Mouse (Mus musculus): ENCODE measurements at regions not wholly inside any gene's neighbourhood (a gene's known extent, or its start where the extent isn't known, plus 50 kb on each side); places are given as distances from the start of the nearest gene placed in this dataset.

DNA sequence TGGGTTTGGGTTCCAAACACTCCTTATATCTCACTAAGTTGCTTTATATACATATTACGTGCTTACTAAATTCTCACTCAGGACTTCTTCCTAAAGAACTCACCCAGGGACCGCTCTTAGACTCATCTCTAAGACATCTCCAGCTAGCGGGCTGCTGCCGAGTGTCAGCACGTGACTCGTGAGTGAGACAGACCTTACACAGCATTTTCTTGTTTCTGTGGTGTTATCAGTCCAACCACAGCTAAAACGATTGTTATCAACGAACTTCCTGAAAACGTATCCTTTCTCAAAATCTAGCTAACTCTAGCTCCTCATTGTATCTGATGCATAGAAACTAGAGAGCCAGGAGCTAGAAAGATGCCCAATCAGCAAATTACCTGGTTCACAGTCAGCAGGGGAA is 168.7 kb upstream of the Mon1b start:
- DNase-seq (ENCODE audit: low read depth, low spot score), result no peak

DNA sequence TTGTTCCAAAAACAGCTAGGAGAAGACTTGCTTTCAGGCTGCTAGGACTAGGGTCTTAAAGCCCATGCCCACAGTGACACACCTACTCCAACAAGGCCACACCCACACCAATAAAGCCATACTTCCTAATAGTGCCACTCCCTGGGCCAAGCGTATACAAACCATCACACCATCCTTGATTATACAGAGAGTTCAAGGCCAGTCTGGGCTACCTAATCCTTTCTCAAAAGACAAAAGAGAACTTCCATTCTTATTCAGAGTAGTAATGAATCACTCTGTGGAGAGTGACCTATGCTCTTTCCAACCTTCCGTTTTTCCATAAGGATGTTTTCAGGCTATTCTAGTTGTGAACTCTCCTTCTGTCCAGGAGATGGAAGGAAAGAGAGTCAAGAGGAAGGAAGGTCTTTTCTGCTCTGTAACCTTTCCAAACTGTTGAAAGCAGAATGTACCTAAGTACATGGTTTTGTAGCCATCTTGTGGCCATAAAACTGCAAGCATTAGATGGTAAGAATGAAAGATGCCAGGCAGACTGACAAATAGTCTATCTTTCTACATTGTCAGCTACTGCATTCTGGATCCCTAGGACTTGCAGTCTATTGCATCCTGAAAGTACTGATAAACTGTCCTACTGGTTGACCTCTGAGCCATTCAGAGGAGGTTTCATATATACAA is 145.8 kb upstream of the Mon1b start:
- DNase-seq (ENCODE audit: low read depth, low spot score), result peak; percentile 84

DNA sequence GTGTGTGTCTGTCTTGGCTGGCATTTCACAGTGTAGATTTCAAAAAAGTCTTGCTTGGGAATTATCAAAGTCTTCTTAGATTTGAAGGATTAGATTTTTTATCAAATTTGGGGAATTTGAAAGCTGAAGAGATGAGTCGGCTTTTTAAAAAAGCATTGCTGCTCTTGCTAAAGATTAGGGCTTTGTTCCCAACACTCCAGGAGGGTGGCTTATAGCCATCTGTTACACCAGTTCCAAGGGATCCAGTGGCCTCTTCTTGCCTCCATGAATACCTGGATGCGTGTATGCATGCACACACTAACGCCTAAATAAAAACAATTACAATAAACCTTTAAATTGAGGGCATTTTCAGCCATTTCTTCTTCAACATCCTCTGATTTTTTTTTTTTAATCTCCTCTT is 144.5 kb upstream of the Mon1b start:
- no peak for DNase-seq (ENCODE audit: low read depth, low spot score)

DNA sequence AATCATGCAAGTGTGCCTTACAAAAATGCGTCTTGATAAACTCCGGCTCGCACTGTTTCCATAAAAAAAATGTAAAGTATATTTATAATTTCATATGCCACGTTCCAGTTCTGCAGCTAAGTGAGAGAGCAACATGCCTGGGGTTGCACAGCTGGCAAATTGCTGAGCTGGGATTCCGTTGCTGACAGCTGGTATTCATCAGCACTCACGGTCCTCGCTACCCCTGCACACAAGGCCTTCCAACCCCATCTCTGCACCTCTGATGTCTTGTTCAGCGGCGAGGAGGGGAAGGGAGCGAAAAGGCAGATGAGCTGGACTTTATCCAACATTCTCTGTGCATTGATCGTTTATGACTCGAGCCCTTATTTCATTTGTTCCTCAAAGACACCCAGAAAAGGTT is 138.5 kb upstream of the Mon1b start:
- DNase-seq (ENCODE audit: low read depth, low spot score), result no peak

DNA sequence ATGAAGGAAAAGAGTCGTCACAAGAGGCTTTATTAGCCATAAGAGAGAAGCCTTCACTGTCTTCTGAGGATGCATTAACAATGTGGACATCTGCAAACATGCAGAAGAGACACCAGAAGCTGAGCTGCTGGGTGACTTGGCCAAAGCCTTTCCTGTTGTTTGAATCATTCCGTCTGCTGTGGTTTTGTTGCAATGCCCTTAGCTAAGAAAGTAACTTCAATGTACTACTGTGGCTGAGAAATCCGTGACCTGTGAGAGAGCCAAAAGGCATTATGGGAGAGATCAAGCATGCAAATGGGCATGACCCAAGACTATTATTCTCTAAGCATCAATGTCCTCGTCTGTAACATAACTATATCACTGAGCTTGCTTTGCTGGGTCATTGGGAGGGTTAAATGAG is 132.7 kb upstream of the Mon1b start:
- no peak for DNase-seq (ENCODE audit: low read depth, low spot score)

DNA sequence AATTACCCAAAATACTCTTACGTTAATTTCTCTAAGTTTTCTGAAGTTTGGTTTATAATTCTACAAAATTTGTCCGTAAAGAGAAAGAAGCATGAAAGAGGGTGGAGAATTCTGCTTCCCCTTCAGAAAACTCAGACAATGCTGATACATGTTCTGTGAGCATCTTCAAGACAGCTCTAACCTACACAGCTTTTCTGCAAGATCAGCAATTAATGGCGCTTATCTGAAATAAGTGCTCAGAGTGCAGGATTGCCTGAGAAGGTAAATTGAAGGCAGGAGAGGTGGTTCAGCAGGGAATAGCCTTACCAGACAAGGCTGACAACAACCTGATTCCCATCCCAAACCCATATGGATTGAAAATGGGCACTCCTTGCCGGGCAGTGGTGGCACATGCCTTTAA is 122.5 kb upstream of the Mon1b start:
- DNase-seq (ENCODE audit: low read depth, low spot score), result no peak

DNA sequence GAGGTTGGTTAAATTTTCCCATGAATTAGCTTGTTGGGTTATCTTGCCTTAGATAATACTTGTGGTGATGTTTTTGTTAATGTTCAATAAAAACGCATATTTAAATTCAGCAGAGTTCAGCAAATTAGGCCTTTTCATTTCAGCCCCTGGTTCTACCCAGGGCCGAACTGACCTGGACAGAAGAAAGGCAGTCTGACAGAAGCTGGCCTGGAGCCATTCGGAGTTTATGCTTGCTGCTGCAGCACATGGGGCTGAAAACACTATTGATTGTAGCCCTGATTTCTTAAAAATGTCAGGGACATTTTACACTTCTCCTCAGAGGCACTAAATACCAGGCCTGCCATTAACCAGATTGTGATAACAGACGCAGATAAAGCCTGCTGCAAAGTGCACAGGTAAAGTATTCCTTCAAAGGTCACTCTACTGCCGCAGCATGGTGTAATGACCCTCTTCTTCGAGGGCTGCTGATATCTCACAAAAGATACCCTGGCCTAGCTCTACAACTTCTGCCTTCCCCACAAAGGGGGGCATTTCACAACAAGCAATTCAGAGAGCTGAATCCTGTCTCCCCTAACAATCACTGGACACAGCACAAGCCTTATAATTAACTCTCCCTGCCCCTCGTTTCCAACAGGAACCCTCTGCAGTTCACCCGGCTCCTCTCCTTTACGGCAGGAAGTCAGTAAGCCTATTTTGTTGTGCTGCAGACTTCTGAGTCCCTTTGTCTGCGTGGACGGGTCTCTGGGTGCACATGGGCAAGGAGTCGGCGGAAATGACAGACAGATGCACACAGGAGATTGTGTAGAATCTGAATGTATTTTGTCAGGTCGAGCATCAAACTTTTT is 121.3 kb upstream of the Mon1b start:
- DNase-seq (ENCODE audit: low read depth, low spot score), result peak; percentile 75

DNA sequence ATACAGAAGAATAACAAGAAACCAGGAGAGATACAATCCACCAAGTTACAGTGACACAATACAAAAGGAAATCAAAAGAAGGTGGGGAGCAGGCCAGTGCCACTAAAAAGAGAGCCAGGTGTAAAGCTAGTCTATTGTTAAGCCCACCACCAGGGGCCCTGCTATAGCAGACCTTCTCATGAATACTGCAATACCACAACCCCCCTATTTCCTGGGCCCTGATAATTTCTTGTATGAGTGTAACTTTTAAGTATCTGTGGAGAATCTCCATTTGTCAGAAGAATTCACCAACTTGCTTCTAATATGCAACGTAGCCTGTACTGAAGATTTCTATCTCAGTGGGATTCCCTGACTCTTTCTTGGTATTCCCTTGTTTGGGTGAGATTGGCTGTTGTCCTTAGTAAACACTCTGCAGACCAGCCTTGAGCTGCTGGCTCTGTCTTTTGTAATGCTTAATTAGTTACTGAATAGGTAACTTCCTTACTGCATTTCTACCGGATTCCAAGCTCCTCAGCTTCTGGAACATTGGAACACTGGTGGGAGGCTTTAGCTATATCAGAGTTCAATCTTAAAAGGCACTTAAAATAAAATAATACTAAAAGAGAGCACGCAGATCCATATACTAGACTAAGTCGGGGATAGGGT is 120.5 kb upstream of the Mon1b start:
- peak; percentile 77 for DNase-seq (ENCODE audit: low read depth, low spot score)

DNA sequence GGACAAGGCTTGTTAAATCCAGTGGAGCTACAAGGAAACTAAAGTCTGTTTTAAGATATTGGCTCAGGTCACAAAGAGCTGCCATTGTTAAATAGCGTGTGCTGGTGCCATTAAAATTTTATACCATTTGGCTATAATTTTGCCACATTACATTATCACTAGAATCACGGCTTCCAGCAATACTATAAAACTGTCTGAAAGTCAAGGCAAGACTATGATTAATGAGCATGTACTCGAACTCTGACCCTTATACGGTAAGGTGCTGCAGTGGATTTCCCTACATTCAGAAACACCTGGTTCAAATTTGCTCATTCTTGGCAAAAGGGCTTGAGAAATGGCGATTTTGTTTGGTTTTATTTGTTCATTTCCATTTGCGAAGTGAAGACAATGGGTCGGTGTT is 119.2 kb upstream of the Mon1b start:
- no peak for DNase-seq (ENCODE audit: low read depth, low spot score)

DNA sequence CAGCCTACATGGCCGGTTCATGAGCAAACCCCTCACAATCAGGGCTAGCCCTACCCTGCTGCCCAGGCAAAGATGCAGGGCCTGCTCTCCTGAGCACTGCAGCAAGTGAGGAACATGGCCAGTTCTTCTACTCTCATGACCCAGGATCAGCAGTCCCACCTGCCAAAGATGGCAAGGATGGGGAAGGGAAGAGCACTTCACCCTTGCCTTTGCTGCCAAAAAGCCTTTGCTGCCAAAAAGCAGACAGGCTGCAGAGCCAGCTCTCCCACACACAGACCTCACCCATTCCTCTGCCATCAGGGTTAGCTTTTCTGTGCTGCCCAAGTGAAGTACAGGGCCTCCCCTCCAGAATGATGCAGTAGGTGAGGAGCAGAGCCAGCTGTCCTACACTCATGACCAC is 117.5 kb upstream of the Mon1b start:
- no peak for DNase-seq (ENCODE audit: low read depth, low spot score)

DNA sequence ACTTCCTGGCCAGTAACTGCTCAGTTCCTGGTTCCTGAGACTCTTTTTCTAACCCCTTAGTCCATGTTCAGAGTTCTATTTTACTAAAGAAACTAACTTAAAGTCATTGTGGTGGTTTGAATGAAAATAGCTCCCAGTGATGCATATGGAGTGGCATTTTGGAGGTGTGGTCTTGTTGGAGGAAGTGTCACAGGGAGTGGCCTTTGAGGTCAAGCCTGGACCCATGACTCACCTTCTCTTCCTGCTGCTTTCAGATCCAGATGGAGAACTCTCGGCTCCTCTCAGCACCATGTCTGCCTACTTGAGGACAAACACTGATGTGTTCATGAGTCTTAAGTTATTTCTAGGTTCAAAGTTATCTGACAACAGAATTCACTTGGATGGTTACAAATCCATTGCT is 111.8 kb upstream of the Mon1b start:
- DNase-seq (ENCODE audit: low read depth, low spot score), result no peak

DNA sequence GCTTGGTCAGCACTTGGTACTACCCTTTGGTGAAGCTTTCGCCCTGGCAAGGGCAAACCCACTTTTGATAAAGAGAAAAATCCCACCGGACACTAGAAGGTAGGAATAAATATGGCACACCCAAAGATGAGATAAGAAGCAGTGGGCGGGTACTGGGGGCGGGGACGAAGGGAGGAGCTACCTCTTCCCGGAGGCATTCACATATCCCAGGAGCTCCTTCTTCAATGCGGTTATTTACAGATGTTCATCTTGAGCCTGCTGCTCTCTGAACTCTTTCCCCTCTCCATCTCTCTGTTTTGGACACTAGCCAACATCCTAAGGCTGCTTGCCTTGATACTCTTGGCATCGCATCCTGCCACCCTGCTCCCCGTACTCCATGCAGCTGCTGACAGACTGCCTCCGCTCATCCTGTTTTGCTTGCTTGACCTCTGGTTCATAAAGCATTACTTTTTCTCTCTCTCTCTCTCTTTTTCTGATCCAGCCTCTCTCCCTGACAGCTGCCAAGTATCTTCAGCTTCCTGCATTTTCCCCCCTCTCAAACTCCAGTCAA is 104.2 kb upstream of the Mon1b start:
- DNase-seq (ENCODE audit: low read depth, low spot score), result no peak

DNA sequence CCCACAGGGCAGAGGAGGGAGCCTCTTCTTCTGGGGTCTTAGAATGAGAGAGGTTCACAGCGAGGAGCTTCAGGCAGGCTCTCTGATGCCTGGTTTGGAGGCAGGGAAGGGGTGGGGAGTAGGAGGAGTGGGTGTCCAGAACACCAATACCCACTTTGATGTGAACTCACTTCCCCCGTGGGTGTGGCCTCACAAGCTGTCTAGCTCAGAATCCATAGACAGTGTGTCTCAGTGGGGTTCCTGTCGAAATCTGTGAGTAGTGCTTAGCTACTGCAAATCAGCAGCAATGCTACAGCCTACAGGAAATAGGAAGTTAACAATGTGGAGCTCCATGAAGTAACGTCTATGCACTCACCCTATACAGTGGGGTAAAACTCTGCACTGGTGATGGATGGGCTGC is 102.5 kb upstream of the Mon1b start:
- peak; percentile 69 for DNase-seq (ENCODE audit: low read depth, low spot score)

DNA sequence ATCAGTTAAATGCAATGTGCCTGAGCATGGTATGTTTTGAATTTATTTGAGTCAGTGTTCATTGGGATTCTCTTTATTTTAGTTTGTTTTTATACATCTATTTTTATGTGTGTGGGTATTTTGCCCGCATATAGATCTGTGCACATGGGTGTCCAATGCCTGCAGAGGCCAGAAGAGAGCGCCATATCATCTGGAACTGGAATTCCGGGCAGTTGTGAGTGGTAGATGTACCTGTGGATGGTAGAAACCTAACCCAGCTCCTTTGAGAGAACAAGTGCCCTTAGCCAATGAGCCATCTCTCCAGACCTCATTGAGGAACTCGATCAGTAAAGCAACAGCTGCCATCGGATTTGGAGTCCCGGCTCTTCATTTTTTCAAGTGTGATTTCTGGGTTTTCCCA is 94.0 kb upstream of the Mon1b start:
- DNase-seq (ENCODE audit: low read depth, low spot score), result no peak

DNA sequence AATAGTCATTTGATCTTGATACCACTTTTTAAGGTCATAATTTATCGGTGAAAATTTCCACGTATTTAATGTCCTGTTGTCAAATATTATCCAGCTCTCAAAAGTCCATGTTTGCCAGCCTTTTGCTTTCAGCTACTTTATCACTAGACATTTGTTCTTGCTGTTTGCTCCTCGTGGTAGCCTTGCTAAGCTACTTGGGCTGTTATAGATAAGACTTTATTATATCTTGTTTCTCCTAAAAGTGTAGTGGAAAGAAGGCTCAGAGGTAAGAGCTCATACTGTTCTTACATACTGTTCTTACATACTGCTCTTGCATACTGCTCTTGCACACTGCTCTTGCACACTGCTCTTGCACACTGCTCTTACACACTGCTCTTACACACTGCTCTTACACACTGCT is 93.3 kb upstream of the Mon1b start:
- DNase-seq (ENCODE audit: low read depth, low spot score), result no peak

DNA sequence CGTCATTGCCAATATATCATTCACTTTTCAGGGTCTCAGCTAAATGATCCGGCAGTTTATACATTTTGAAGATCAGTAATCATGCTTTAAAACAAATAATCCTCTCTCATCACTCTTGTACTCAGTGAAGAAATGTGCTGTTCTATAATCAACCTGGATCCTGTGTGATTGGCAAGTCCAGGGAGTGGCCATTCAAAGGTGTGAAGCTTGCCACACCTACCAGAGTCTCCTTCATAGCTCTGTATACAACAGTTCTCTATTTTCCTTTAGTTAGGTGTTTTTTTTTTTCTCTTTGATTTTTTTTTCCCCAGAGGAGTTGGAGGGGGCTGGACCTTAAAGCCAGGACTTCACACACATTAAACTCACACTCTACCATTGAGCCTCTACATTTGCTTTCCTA is 92.7 kb upstream of the Mon1b start:
- DNase-seq (ENCODE audit: low read depth, low spot score), result no peak

DNA sequence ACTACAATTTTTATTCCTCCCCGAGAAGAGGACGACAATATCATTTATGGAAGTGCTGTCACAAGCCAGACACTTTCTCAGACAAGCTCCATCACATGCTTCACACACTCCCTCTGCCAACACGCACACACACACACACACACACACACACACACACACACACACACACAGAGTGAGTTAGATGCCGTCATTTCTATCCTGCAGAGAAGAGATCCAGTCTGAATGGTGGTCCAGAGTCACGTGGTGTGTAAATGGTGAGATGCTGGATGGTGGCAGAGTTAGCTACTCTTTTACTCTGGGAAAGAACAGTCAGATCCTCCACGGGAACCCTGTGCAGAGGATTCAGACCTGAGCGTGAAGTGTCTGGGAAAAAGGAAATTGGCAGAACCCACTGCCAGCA is 86.2 kb upstream of the Mon1b start:
- DNase-seq (ENCODE audit: low read depth, low spot score), result no peak

DNA sequence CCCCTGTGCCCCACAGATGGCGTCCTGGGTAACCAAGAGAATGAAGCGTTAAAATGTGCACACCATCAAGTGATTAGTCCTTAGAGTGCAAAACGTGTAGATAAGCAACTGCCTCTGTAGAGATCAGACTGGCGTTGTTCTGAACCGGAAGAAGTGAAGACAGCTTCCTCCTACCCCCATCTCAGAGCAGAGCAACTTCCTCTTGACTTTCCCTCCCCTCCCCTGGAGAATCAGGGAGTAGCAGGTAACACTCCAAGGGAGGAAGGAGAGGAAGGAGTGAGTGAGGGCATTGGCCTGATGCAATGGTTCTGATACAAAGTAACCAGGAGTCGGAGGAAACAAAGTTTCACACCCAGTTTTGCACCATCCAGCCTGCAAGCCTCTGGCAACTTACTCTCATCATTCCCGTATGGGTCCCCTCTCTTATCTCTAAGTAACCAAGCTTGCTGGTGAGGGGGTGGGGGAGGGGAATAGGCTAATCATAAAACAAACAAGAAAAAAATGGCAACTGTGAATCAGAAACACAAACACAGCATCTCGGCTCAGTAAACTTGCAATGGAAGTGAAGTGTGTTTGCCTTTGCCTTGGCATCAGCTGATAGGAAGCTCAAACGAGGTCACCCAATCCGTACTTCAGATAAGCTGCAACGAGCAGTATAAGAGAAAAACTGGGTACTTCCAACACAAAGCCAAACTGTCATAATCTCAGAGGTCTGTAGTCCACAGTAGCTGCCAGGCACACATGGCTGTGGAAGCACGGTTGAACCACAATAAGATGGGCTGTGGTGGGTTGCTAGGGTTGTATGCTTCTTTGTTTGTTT is 83.7 kb upstream of the Mon1b start:
- no peak for DNase-seq (ENCODE audit: low read depth, low spot score)

DNA sequence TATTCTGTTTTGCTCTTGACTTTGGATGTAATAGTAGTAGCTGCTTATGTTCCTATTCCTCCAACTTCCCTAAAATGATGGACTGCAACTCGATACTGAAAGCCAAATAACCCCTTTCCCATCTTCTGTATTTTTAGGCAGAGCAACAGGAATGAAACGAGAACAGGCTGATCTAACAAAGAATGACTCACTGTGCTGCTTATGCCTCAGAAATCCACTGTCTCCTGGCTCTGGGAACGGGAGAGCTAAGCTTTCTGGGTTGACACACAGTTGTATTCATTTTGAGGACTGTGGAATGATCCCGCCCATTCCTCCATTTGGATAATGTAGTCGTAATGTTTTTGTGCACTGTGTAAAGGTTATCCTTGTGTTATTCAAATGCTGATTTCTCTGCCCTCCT is 82.6 kb upstream of the Mon1b start:
- no peak for DNase-seq (ENCODE audit: low read depth, low spot score)

DNA sequence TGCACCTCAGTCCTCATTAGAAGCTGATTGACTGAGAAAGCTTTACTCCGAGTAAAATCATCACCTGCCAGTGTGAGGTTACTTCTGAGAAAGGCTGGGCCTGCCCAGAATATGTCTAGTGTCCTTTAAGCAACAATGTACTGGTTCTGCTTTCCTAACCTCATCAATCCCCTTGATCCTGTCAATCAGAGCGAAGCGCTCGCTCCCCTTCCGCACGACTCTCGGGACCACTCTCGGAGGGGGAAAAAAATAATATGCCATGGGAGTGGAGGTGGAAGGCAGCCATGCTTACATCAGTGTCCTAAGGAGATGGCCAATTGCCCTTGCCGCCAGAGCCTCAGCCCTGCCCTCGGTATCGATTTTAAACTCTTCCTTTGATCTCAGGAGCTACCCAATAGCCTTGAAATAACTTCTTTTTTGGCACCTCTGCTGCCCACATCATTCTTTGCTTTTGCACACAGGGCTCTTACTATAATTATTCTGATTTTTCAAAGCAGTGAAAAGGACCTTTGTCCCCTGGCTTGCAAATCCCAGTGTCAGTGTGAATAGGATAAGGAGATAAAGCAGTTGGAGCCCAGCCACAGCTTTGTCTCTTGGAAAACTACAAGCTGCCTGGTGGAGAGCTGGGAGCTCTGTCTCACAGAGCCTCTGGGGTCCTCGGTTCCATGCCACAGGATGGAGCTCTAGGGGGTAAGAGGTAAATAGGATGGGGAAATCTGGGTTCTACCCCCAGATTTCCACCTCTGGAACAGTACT is 80.5 kb upstream of the Mon1b start:
- no peak for DNase-seq (ENCODE audit: low read depth, low spot score)

DNA sequence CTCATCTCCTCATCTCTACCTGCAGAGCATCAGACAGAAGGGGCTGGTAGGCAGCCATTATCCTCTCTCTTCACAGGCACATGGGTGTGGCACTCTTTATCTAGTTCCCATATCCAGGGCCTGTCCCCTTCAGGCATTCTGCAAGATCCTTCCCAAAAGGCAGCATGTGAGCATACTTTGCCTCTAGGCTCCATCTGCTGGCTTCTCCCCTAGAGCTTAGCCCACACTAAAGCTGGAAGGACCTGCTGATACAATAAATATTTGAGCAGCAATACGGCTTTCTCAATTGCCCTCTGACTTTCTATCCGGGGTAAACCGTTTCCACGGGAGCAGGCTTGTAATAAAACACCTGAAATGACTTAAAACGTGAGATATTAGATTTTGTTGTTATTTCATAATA is 78.4 kb upstream of the Mon1b start:
- DNase-seq (ENCODE audit: low read depth, low spot score), result no peak
